Mouse (Mus musculus) stomach, embryonic 15.5 days (tissue): Measurements from ENCODE around the gene Mgat1. TPM values are rescaled to one million over a fixed set of nuclear protein-coding genes. Genes with fewer than 3 reads are reported as not detected.
"Not testable (repeated sequence)": the region's sequence is repeated elsewhere in the genome, so short reads cannot be mapped to it uniquely, and the experiment has no call there.

Source experiments
- ATAC-seq: fragments of 200-750 bp; cut with Nextera tagmentation; 2 replicates; pipeline ENCODE4 v1.8.0; 2017; ENCODE audit warnings: low read depth, moderate number of reproducible peaks, moderate TSS enrichment; ENCODE audit not compliant: insufficient read depth, low FRiP score
- H3K27ac ChIP-seq: fragments of 300-500 bp; sonication (generic); 2 replicates; pipeline ENCODE4 v1.5.1; 2015; ENCODE audit warnings: mild to moderate bottlenecking, inconsistent platforms
- H3K27me3 ChIP-seq: fragments of 300-500 bp; sonication (generic); replicated peaks from 2 replicates; pipeline ENCODE4 v1.6.1; 2015; ENCODE audit warnings: inconsistent platforms
- H3K36me3 ChIP-seq: fragments of 300-500 bp; sonication (generic); 2 replicates; pipeline ENCODE4 v1.6.1; 2015; ENCODE audit warnings: inconsistent platforms
- H3K4me1 ChIP-seq: fragments of 300-500 bp; sonication (generic); 2 replicates; pipeline ENCODE4 v1.6.1; 2015; ENCODE audit warnings: inconsistent platforms
- H3K4me2 ChIP-seq: fragments of 300-500 bp; sonication (generic); 2 replicates; pipeline ENCODE4 v1.6.1; 2015; ENCODE audit warnings: mild to moderate bottlenecking, inconsistent platforms
- H3K4me3 ChIP-seq: fragments of 300-500 bp; sonication (generic); replicated peaks from 2 replicates; pipeline ENCODE4 v1.5.1; 2015; ENCODE audit warnings: inconsistent platforms
- H3K9ac ChIP-seq: fragments of 300-500 bp; sonication (generic); 2 replicates; pipeline ENCODE4 v1.6.1; 2015; ENCODE audit warnings: inconsistent platforms
- H3K9me3 ChIP-seq: fragments of 300-500 bp; sonication (generic); 2 replicates; pipeline ENCODE4 v1.6.1; 2016; ENCODE audit warnings: inconsistent platforms
- WGBS: fragments of 180-500 bp; shearing (Covaris S2); methylation state at CpG from one replicate; pipeline ENCODE4 v1.1.7; 2015; 5-methylcytosine and 5-hydroxymethylcytosine counted together
- polyA plus RNA-seq: library from polyadenylated mRNA; unstranded; fragments of >200 nt; fragmentation: Nextera tagmentation; extraction: Ambion mirVana; gene quantifications from 2 replicates; pipeline ENCODE4 v1.2.1, GENCODE M21; 2015

Gene Mgat1
- polyA plus RNA-seq, 1 experiment from 2014 or later: 59.3 TPM

DNA sequence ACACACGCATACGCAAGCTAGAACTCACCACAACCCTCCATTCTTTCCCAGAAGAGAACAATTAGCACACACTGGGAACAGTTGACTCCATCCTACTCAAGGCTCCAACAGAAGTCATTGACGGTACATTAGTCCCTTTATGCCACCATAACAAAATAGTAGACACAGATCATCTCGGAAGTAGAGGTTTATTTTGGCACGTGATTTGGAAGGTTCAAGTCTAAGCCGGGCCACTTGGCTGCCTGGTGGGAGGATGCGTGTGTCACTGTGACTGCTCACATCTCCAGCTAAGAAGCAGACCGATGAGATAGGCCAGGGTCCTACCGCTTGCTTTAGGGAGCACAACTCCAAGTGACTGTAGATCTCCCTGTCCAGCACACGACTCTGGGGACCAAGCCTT lies 23.3 kb downstream of the Mgat1 start:
- H3K36me3 ChIP-seq: peaks cover 4% of the 10 kb centered on the region
- ATAC-seq: no peak
- H3K9ac ChIP-seq: no peak overlapping the region
- no peaks in the 10 kb centered on the region for H3K9me3 ChIP-seq
- WGBS: 78% methylated on average over 10 of the region's 10 CpGs
- H3K27me3 ChIP-seq: no peaks in the 10 kb centered on the region
- no peaks in the 10 kb centered on the region for H3K4me1 ChIP-seq
- no peak overlapping the region for H3K4me2 ChIP-seq
- H3K4me3 ChIP-seq: no peak overlapping the region
- peak overlapping the region; percentile 52 for H3K27ac ChIP-seq

DNA sequence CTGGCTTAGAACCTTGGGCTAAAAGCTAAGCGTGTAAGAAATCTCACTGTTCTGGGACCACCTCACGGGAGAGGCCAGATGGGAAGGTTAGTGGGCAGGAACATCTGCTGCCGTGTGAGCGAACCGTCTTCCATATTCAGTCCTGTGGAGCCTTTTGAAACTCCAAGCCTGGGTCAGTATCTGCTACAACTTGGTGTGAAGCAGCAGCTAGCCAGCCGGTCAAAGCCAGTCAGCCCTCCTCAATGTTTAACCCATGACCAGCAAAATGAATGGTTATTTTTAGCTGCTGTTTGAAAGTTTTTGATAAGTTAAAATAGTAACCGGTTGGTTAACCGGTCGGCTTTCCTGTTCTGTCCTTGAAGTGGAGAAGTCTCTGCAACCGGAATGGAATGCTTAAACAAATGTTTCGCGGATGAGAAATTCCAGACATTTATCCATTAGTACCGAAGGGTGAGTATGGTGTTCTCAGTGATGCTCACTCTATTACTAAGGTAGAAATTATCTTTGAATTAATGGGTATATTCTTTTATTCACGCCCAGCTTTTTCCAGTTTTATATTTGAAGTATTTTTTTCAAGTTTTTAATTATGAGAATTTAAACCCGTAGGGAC lies 24.1 kb downstream of the Mgat1 start:
- Histone ChIP-seq H3K36me3 (peaks cover 1% of the 10 kb centered on the region; the same call in 1 of the 2 replicates), H3K4me2 (no peak overlapping the region), H3K4me1 (no peaks in the 10 kb centered on the region), H3K4me3 (no peak overlapping the region), H3K9ac (no peak overlapping the region), H3K27me3 (no peaks in the 10 kb centered on the region), H3K27ac (peak overlapping the region; percentile 52), H3K9me3 (no peaks in the 10 kb centered on the region)
- 57% methylated on average over 15 of the region's 15 CpGs for WGBS
- ATAC-seq: no peak

DNA sequence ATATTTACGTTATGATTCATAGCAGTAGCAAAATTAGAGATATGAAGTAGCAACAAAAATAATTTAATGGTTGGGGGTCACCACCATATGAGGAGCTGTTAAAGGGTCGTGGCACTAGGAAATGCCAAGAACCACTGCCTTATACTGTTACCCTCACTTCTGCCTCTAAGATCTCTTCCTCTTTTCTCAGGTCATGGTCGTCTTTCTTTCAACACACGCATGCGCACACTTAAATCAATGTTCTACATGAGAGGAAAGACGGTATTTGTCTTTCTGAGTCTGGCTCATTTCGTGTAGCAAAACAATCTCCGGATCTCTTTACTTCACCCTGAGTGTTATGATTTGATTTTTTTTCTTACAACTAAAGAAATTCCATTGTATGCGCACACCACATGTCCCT lies 25.8 kb downstream of the Mgat1 start:
- Histone ChIP-seq H3K27ac (no peak overlapping the region), H3K27me3 (no peaks in the 10 kb centered on the region), H3K9ac (no peak overlapping the region), H3K9me3 (no peaks in the 10 kb centered on the region), H3K4me3 (no peak overlapping the region), H3K36me3 (no peaks in the 10 kb centered on the region), H3K4me1 (no peaks in the 10 kb centered on the region), H3K4me2 (no peak overlapping the region)
- 91% methylated on average over 9 of the region's 9 CpGs for WGBS
- ATAC-seq: no peak

DNA sequence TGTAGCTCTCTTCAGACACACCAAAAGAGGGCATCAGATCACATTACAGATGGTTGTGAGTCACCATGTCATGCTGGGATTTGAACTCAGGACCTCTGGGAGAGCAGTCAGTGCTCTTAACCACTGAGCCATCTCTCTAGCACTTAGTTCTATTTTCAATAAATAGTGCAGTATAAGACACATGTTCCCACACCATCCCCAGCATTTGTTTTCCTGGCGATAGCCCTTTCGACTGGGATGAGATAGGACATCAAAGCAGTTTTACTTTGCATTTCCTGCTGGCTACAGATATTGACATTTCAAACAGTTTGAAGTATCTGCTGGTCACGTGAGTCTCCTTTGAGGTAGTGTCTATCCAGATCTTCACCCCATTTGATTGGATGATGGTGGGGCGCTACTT lies 26.4 kb downstream of the Mgat1 start:
- ATAC-seq: no peak
- H3K4me1 ChIP-seq: no peaks in the 10 kb centered on the region
- H3K9me3 ChIP-seq: no peaks in the 10 kb centered on the region
- no peaks in the 10 kb centered on the region for H3K36me3 ChIP-seq
- H3K27me3 ChIP-seq: no peaks in the 10 kb centered on the region
- H3K27ac ChIP-seq: no peak overlapping the region
- no peak overlapping the region for H3K4me3 ChIP-seq
- no peak overlapping the region for H3K9ac ChIP-seq
- no peak overlapping the region for H3K4me2 ChIP-seq
- 92% methylated on average over 4 of the region's 4 CpGs for WGBS

DNA sequence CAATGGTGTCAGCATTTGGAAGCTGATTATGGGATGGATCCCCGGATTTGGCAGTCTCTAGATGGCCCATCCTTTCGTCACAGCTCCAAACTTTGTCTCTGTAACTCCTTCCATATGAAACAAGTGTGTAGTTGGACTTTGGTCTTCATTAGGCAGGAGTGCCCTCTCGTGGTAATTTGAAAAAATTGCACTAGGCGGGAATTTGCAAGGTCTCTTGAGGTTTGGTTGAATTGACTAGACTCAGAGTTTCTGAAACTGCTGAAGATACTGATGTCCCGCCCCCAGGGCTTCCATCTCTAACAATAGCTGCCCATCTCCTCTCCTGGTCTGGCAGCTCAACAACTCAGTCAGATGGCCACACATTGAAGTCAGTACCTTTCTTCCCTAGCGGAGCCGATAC lies 27.3 kb downstream of the Mgat1 start:
- no peaks in the 10 kb centered on the region for H3K4me1 ChIP-seq
- no peak overlapping the region for H3K4me3 ChIP-seq
- no peak overlapping the region for H3K27ac ChIP-seq
- no peak overlapping the region for H3K9ac ChIP-seq
- H3K4me2 ChIP-seq: no peak overlapping the region
- 30% methylated on average over 7 of the region's 7 CpGs for WGBS
- H3K36me3 ChIP-seq: no peaks in the 10 kb centered on the region
- H3K9me3 ChIP-seq: no peaks in the 10 kb centered on the region
- ATAC-seq: no peak; the same call in 1 of the 2 replicates
- no peaks in the 10 kb centered on the region for H3K27me3 ChIP-seq

DNA sequence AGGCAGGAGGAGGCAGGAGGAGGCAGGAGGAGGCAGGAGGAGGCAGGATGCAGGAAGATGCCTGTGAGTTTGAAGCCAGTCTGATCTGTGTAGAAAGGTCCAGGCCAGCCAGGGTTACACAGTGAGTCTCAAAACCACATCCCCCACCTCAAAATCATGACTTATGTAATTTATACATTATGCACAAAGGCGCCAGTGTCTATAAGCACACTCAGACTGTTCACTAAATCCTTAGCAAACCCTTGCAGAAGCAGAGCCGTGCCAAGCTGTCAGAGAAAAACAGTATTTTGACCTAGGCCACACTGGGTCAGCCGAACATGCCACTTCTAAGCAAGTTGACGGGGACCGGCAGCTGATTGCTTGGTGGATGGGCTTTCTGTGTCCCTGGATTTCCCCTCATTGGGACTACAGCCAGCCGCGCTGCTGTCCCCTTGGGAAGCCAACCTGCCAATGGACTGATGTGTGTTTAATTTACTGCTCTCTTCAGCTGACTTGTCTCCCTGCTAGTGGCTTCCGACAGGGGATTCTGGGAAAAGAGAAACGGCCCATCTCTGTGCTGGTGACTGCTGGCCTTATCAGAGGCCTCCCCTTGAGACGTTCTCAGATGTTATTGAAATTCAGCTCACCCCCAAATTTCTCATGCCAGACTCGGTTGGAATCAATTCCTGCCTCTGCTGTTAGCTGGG lies 30.0 kb downstream of the Mgat1 start:
- H3K27ac ChIP-seq: no peak overlapping the region
- H3K9me3 ChIP-seq: no peaks in the 10 kb centered on the region
- H3K9ac ChIP-seq: no peak overlapping the region
- H3K4me1 ChIP-seq: no peaks in the 10 kb centered on the region
- H3K4me3 ChIP-seq: no peak overlapping the region
- no peaks in the 10 kb centered on the region for H3K36me3 ChIP-seq
- WGBS: 62% methylated on average over 11 of the region's 11 CpGs
- H3K4me2 ChIP-seq: no peak overlapping the region
- ATAC-seq: no peak
- no peaks in the 10 kb centered on the region for H3K27me3 ChIP-seq

DNA sequence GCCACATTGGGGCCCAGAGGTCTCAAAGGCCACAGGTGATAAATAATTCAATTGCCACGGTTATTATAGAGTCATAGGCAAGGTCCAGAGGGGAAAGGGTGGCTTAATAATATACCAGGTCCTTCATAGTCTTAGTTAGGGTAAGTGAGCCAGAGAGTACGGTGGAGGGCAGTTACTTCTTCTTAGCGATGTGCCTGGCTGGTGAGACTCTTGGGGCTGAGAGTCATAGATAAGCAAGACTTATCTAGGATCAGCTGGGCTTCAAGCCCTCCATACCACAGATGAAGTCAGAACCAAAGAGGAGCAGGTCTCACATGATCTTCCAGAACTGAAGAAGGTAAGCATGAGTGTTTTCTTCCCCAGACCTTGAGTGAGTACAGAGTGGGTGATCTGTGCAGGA lies 34.2 kb downstream of the Mgat1 start, which contains the start of gene Olfr1393:
Gene Olfr1393 (plus strand): TSS at position 83 of the 400 bp plus-strand sequence.
- Histone ChIP-seq H3K9me3 (no peaks in the 10 kb centered on the region), H3K27ac (no peak within 1 kb of the TSS), H3K4me3 (no peak within 1 kb of the TSS), H3K4me2 (no peak within 1 kb of the TSS), H3K27me3 (no peaks in the 10 kb centered on the region), H3K9ac (no peak within 1 kb of the TSS), H3K36me3 (no peaks in the 10 kb centered on the region), H3K4me1 (no peaks in the 10 kb centered on the region)
- WGBS: 82% methylated on average over 3 of the region's 3 CpGs
- no peak for ATAC-seq

DNA sequence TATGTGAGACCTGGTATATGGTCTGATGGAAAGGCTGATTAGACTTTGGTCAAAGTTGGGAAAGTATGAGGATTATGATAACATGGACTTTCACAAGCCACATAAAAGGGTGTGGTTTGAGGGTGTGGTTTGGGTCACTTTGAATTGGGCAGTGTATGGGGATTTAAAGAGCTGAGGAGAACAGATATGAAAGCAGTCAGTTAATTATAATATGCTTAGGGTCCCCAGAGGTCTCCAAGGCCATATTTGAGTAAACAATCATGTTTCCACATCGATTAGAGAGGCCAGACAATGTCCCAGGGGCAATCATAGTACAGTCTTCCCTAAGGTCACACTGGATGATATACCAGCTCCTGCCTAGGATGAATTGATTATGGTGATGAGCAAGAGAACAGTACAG lies 41.0 kb downstream of the Mgat1 start, which contains the start of gene Olfr1392:
Gene Olfr1392 (plus strand): TSS at position 301 of the 400 bp plus-strand sequence.
- not testable (repeated sequence) for H3K4me2 ChIP-seq, H3K9ac ChIP-seq, H3K9me3 ChIP-seq, H3K36me3 ChIP-seq, ATAC-seq, H3K27ac ChIP-seq, H3K4me1 ChIP-seq, H3K27me3 ChIP-seq, H3K4me3 ChIP-seq
- WGBS: 36% methylated on average over 1 of the region's 1 CpGs

DNA sequence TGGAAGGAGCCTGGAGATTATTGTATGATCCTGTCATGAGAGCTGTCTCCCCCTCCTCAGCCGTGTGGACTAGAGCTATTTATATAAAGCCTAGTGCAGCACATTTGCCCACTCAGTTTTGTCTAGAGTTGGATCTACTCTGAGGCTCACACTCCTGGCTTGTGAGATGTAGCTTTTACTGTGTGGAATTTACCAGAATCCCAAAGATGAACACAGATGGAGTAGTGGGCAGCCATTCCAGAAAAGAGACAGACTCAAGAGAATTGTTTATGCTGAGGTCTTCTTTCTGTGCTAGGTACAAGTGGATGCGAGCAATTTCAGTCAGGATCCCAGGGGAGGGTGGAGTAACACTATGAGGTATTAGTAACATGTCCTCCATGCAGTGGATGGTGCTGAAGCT lies 43.3 kb downstream of the Mgat1 start:
- Histone ChIP-seq H3K9me3 (no peaks in the 10 kb centered on the region), H3K27ac (no peak overlapping the region), H3K36me3 (no peaks in the 10 kb centered on the region), H3K4me2 (no peak overlapping the region), H3K4me1 (no peaks in the 10 kb centered on the region), H3K4me3 (no peak overlapping the region), H3K9ac (no peak overlapping the region), H3K27me3 (no peaks in the 10 kb centered on the region)
- no peak for ATAC-seq
- 51% methylated on average over 2 of the region's 2 CpGs for WGBS

DNA sequence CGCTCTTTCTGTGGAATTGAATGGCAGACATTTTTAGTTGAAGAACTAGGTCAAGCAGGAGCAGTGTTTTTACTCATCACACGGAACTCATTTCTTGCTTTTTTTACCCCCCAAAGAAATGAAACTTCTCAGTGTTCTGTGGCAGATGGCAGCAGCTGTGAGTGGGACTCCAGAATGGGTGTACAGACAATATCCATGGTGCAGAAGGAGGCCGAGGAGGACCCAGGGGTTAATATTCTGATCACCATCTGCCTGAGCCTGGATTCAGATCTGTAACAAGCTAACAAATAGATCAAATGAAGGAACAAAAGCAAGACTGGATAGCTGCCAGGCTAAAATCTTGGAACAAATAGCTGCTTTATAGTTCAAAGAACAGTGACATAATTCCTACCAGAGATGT lies 48.8 kb downstream of the Mgat1 start:
- H3K4me2 ChIP-seq: no peak overlapping the region
- H3K4me3 ChIP-seq: no peak overlapping the region
- H3K27me3 ChIP-seq: no peaks in the 10 kb centered on the region
- H3K9ac ChIP-seq: no peak overlapping the region
- ATAC-seq: no peak
- H3K27ac ChIP-seq: no peak overlapping the region
- no peaks in the 10 kb centered on the region for H3K9me3 ChIP-seq
- 66% methylated on average over 3 of the region's 3 CpGs for WGBS
- H3K36me3 ChIP-seq: no peaks in the 10 kb centered on the region
- no peaks in the 10 kb centered on the region for H3K4me1 ChIP-seq

DNA sequence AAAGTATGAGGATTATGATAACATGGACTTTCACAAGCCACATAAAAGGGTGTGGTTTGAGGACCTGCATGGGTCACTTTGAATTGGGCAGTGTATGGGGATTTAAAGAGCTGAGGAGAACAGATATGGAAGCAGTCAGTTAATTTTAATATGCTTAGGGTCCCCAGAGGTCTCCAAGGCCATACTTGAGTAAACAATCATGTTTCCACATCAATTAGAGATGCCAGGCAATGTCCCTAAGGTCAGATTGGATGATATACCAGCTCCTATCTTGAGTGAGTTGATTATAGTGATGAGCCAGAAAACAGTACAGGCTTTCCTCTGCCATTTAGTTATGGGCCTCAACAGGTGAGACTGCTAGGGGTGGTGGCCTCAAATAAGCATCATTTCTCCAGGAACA lies 60.5 kb downstream of the Mgat1 start, which contains the start of gene Olfr10:
Gene Olfr10 (plus strand): TSS at position 301 of the 400 bp plus-strand sequence.
- Histone ChIP-seq H3K9ac (no peak within 1 kb of the TSS), H3K27ac (no peak within 1 kb of the TSS), H3K36me3 (no peaks in the 10 kb centered on the region), H3K4me3 (no peak within 1 kb of the TSS), H3K27me3 (no peaks in the 10 kb centered on the region), H3K4me1 (no peaks in the 10 kb centered on the region), H3K4me2 (no peak within 1 kb of the TSS), H3K9me3 (no peaks in the 10 kb centered on the region)
- no peak for ATAC-seq

DNA sequence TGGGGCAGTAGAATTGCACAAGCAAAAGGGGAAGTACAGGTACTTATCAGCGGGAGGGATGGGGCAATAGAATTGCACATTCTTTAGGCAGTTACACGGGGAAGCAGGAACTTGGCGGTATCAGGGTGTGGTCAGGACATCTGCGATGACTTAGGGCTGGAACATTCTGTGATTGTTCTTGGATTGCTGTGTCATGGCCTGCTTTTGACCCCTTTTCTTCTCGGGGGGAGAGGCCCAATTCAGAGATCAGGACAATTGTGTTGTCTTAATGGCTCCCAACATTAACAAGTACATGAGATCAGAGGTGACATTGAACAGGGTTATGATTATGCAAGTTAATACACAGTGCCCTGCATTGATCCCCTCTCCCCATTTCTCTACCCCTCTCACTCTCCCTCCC lies 64.6 kb downstream of the Mgat1 start:
- H3K4me2 ChIP-seq, ATAC-seq, H3K4me3 ChIP-seq, H3K27me3 ChIP-seq, H3K36me3 ChIP-seq, H3K27ac ChIP-seq, H3K9me3 ChIP-seq, H3K9ac ChIP-seq, H3K4me1 ChIP-seq: not testable (repeated sequence)
- 74% methylated on average over 5 of the region's 5 CpGs for WGBS
